Comparison of ENCODE assay signal across 28 mouse cellular contexts in genomic region chr5:140806252-140806651, GRCm38 (mm10). TPM values are rescaled to one million over a fixed set of nuclear protein-coding genes. Genes with fewer than 3 reads are reported as not detected.
DNase-seq lines count a peak whose midpoint lies in the region; ATAC-seq and TF ChIP-seq lines count a peak whose summit lies in the region.
"Had no signal": no experiment of that assay in that cellular context is flagged by ENCODE, and none has a peak within 500 bp of the region (broad histone marks: within the 10 kb centered on the region; RNA-seq: fewer than 3 reads in every experiment).

No protein-coding gene starts in this region.

- H3K4me3 ChIP-seq in gastrocnemius, adult 2 months: no peak overlapping the region
- no peak overlapping the region for H3K4me3 ChIP-seq in layer of hippocampus, adult 2 months
- H3K4me3 ChIP-seq in cortical plate, adult 2 months (ENCODE audit: insufficient read depth, low read length): no peak overlapping the region
- H3K4me3 ChIP-seq in forebrain, embryonic 10.5 days: no peak overlapping the region
- no peak overlapping the region for H3K4me3 ChIP-seq in forebrain, embryonic 13.5 days
- H3K4me3 ChIP-seq: embryonic facial prominence, embryonic 10.5 days; embryonic facial prominence, embryonic 15.5 days; heart, embryonic 13.5 days; limb, embryonic 12.5 days; liver, embryonic 13.5 days; midbrain, embryonic 10.5 days; midbrain, embryonic 15.5 days had no signal

- WGBS in forebrain, embryonic 10.5 days: 90% methylated on average over 2 of the region's 2 CpGs
- 88% methylated on average over 2 of the region's 2 CpGs for WGBS in forebrain, embryonic 13.5 days

- no peak for TF ChIP-seq POLR2A in cortical plate, adult 2 months (IDR thresholded peaks at IDR 0.05; ENCODE audit: extremely low read depth, insufficient read depth, low read length)

- H3K27me3 ChIP-seq in forebrain, embryonic 10.5 days (ENCODE audit: poor library complexity, severe bottlenecking): no peaks in the 10 kb centered on the region
- no peaks in the 10 kb centered on the region for H3K27me3 ChIP-seq in forebrain, embryonic 13.5 days
- H3K27me3 ChIP-seq: embryonic facial prominence, embryonic 15.5 days; heart, embryonic 13.5 days; limb, embryonic 12.5 days; liver, embryonic 13.5 days; midbrain, embryonic 15.5 days had no signal

- intact Hi-C loops in gastrocnemius, adult 2 months (cut with DNase I): no loop called here
- intact Hi-C loops in gastrocnemius, postnatal 36 days (cut with DNase I): no loop called here

- H3K9ac ChIP-seq in forebrain, embryonic 13.5 days: no peak overlapping the region
- H3K9ac ChIP-seq: embryonic facial prominence, embryonic 15.5 days; heart, embryonic 13.5 days; limb, embryonic 12.5 days; liver, embryonic 13.5 days; midbrain, embryonic 15.5 days had no signal

- TF ChIP-seq CTCF in gastrocnemius, adult 2 months (IDR thresholded peaks at IDR 0.05): no peak
- TF ChIP-seq CTCF in layer of hippocampus, adult 2 months (conservative IDR thresholded peaks at IDR 0.05): no peak
- no peak for TF ChIP-seq CTCF in cortical plate, adult 2 months (IDR thresholded peaks at IDR 0.05; ENCODE audit: extremely low read depth, insufficient read depth, low read length)

- H3K36me3 ChIP-seq in forebrain, embryonic 10.5 days (replicated peaks): no peaks in the 10 kb centered on the region
- H3K36me3 ChIP-seq in forebrain, embryonic 13.5 days (ENCODE audit: poor library complexity, severe bottlenecking): no peaks in the 10 kb centered on the region
- H3K36me3 ChIP-seq: embryonic facial prominence, embryonic 10.5 days; embryonic facial prominence, embryonic 15.5 days; limb, embryonic 12.5 days; liver, embryonic 13.5 days; midbrain, embryonic 10.5 days; midbrain, embryonic 15.5 days had no signal

- peak overlapping the region; percentile 31; the same call in 1 of the 2 replicates for H3K27ac ChIP-seq in gastrocnemius, adult 2 months
- peak overlapping the region; percentile 65 for H3K27ac ChIP-seq in layer of hippocampus, adult 2 months
- H3K27ac ChIP-seq in cortical plate, adult 2 months (ENCODE audit: insufficient read depth, low read length): 0 out of 2 replicates have a peak overlapping the region, but pooled peaks have one; percentile 3
- H3K27ac ChIP-seq in forebrain, embryonic 10.5 days: no peak overlapping the region
- no peak overlapping the region for H3K27ac ChIP-seq in forebrain, embryonic 13.5 days
- H3K27ac ChIP-seq: embryonic facial prominence, embryonic 10.5 days; embryonic facial prominence, embryonic 15.5 days; heart, embryonic 13.5 days; kidney, postnatal 0 days; limb, embryonic 12.5 days; liver, embryonic 13.5 days; midbrain, embryonic 10.5 days had no signal

- peaks cover 6% of the 10 kb centered on the region for H3K4me1 ChIP-seq in cortical plate, adult 2 months (ENCODE audit: control insufficient read depth, insufficient read depth, low read length)
- peaks cover 14% of the 10 kb centered on the region; the same call in 1 of the 2 replicates for H3K4me1 ChIP-seq in forebrain, embryonic 10.5 days
- H3K4me1 ChIP-seq in forebrain, embryonic 13.5 days: peaks cover 24% of the 10 kb centered on the region

- no peaks in the 10 kb centered on the region for H3K9me3 ChIP-seq in forebrain, embryonic 10.5 days
- no peaks in the 10 kb centered on the region for H3K9me3 ChIP-seq in forebrain, embryonic 13.5 days (replicated peaks)
- H3K9me3 ChIP-seq: embryonic facial prominence, embryonic 10.5 days; embryonic facial prominence, embryonic 15.5 days; G1E; heart, embryonic 13.5 days; limb, embryonic 12.5 days; liver, embryonic 13.5 days; midbrain, embryonic 10.5 days; midbrain, embryonic 15.5 days had no signal

- no peak for ATAC-seq in forebrain, embryonic 13.5 days
- ATAC-seq: forebrain, embryonic 14.5 days; midbrain, embryonic 15.5 days had no signal

- DNase-seq in gastrocnemius, adult 2 months: no peak
- DNase-seq in gastrocnemius, postnatal 36 days: no peak
- no peak for DNase-seq in layer of hippocampus, adult 2 months (ENCODE audit: low spot score in 2 of 2)
- no peak for DNase-seq in layer of hippocampus, postnatal 10 days (ENCODE audit: low spot score in 2 of 2)
- DNase-seq in 3T3-L1 (ENCODE audit: low read depth, low spot score): peak; percentile 37
- no peak for DNase-seq in forebrain, embryonic 10.5 days (ENCODE audit: extremely low spot score, low spot score)
- DNase-seq: adrenal gland, postnatal 25 days; cerebellum, adult 18-20 months; cerebellum, postnatal 10 days; heart, postnatal 10 days; kidney, adult 2 months; kidney, postnatal 4 days; liver, embryonic 13.5 days; lung, adult 18-20 months; lung, postnatal 14 days; right cerebral cortex, postnatal 4 days; thymus, postnatal 4 days had no signal

- no peak overlapping the region for H3K4me2 ChIP-seq in forebrain, embryonic 13.5 days
- H3K4me2 ChIP-seq: embryonic facial prominence, embryonic 15.5 days; heart, embryonic 13.5 days; limb, embryonic 12.5 days; liver, embryonic 13.5 days; midbrain, embryonic 15.5 days had no signal

RNA-seq across cellular contexts. Expression of gene Gna12, which starts 24.0 kb away (rescaled TPM):
- total RNA-seq in gastrocnemius, adult 2 months (2021): 10 to 100 TPM; 21.7 to 29.8 TPM
- 10 to 100 TPM; 23.1 to 26.4 TPM for total RNA-seq in gastrocnemius, postnatal 36 days (2021)
- 10 to 100 TPM; 78.3 to 80.5 TPM for total RNA-seq in layer of hippocampus, adult 2 months (2021)
- 10 to 100 TPM; 84.6 to 85.9 TPM for total RNA-seq in layer of hippocampus, postnatal 10 days (2021)
- 90.0 and 94.4 TPM in 2 replicates for polyA plus RNA-seq in cortical plate, adult 2 months (2012; rRNA removed)
- 6.1 and 7.6 TPM in 2 replicates for polyA plus RNA-seq in forebrain, embryonic 10.5 days (2016; fragmentation: Nextera tagmentation; extraction: Ambion mirVana)
- polyA plus RNA-seq in forebrain, embryonic 13.5 days (2015; fragmentation: Nextera tagmentation; extraction: Ambion mirVana): 11.0 and 12.6 TPM in 2 replicates

Comparison
In these comparisons a context has a peak if more than half of its experiments do, and no peak if none do; other contexts are left out.
1. H3K27ac ChIP-seq: peak in gastrocnemius, adult 2 months (single experiment), layer of hippocampus, adult 2 months (single experiment) and cortical plate, adult 2 months (single experiment); none in forebrain, embryonic 10.5 days (single experiment) and forebrain, embryonic 13.5 days (single experiment).